Mouse (Mus musculus): ENCODE data around the gene Krt23.

The Krt23 gene

GRCm38 (mm10) chr11:99448769-99449168, 44.2 kb downstream of the Krt23 start:
- DNase-seq, result no peak

GRCm38 (mm10) chr11:99441220-99441619, 51.7 kb downstream of the Krt23 start:
- no peak for DNase-seq

- DNase-seq, result no peak
Measured at GRCm38 (mm10) chr11:99439465-99439864, 53.5 kb downstream of the Krt23 start.

GRCm38 (mm10) chr11:99437972-99438371, 55.0 kb downstream of the Krt23 start, which contains the start of gene Krt20:
TSS of gene Krt20 (minus strand) at chr11:99438150.
- no peak for DNase-seq

GRCm38 (mm10) chr11:99436625-99437024, 56.3 kb downstream of the Krt23 start:
- DNase-seq, result no peak

- no peak for DNase-seq
Measured at GRCm38 (mm10) chr11:99430670-99431069, 62.3 kb downstream of the Krt23 start.

All from lung, adult 18-20 months (tissue).